Mouse (Mus musculus) lung, postnatal 0 days (tissue): Measurements from ENCODE around the gene Nsun7. TPM values are rescaled to one million over a fixed set of nuclear protein-coding genes. Genes with fewer than 3 reads are reported as not detected.

Experiments used
- ATAC-seq: fragments of 200-750 bp; cut with Nextera tagmentation; 2 replicates; pipeline ENCODE4 v1.8.0; 2017; ENCODE audit warnings: moderate library complexity
- DNase-seq: peaks from one replicate; pipeline ENCODE4 v3.0.0-alpha.2; 2016; ENCODE audit warnings: low spot score
- H3K27ac ChIP-seq: fragments of 300-500 bp; sonication (generic); 2 replicates; pipeline ENCODE4 v1.5.1; 2014; ENCODE audit warnings: antibody characterized with exemption, mild to moderate bottlenecking, low read length, mixed read lengths
- H3K27me3 ChIP-seq: fragments of 300-500 bp; sonication (generic); replicated peaks from 2 replicates; pipeline ENCODE4 v1.6.1; 2014; ENCODE audit warnings: low read length, mixed read lengths; ENCODE audit not compliant: insufficient read depth
- H3K36me3 ChIP-seq: fragments of 300-500 bp; sonication (generic); 2 replicates; pipeline ENCODE4 v1.6.1; 2014; ENCODE audit warnings: low read length, mixed read lengths; ENCODE audit not compliant: insufficient read depth
- H3K4me1 ChIP-seq: fragments of 300-500 bp; sonication (generic); 2 replicates; pipeline ENCODE4 v1.6.1; 2014; ENCODE audit warnings: antibody characterized with exemption, low read depth, low read length, mixed read lengths; ENCODE audit not compliant: insufficient read depth
- H3K4me2 ChIP-seq: fragments of 300-500 bp; sonication (generic); replicated peaks from 2 replicates; pipeline ENCODE4 v1.6.1; 2014; ENCODE audit warnings: low read depth, mild to moderate bottlenecking, low read length, moderate library complexity, mixed read lengths
- H3K4me3 ChIP-seq: fragments of 300-500 bp; sonication (generic); 2 replicates; pipeline ENCODE4 v1.5.1; 2014; ENCODE audit warnings: low read depth, low read length
- H3K9ac ChIP-seq: fragments of 300-500 bp; sonication (generic); replicated peaks from 2 replicates; pipeline ENCODE4 v1.6.1; 2014; ENCODE audit warnings: low read depth, mild to moderate bottlenecking
- H3K9me3 ChIP-seq: fragments of 300-500 bp; sonication (generic); 2 replicates; pipeline ENCODE4 v1.6.1; 2016; ENCODE audit warnings: low read length, mixed read lengths
- CTCF ChIP-seq: IDR thresholded peaks from 2 replicates; pipeline ENCODE4 v1.5.1; 2016; ENCODE audit warnings: antibody characterized with exemption, mild to moderate bottlenecking
- EP300 ChIP-seq: IDR thresholded peaks from 2 replicates; pipeline ENCODE4 v1.6.1; 2016; ENCODE audit warnings: antibody characterized with exemption, mild to moderate bottlenecking, control low read depth
- WGBS: fragments of 180-500 bp; shearing (Covaris S2); extraction: QIAGEN DNeasy Blood & Tissue Kit; methylation state at CpG from one replicate; pipeline ENCODE4 v1.1.7; 2014; 5-methylcytosine and 5-hydroxymethylcytosine counted together
- polyA plus RNA-seq: library from polyadenylated mRNA; unstranded; fragments of >200 nt; fragmentation: Nextera tagmentation; extraction: Ambion mirVana; gene quantifications from 2 replicates; pipeline ENCODE4 v1.2.1, GENCODE M21; 2015

Nsun7 gene
- polyA plus RNA-seq, 1 experiment from 2014 or later, result 1.1 TPM

- TF ChIP-seq CTCF (no peak), EP300 (no peak)
- 71% methylated on average over 11 of the region's 11 CpGs for WGBS
- Histone ChIP-seq H3K27ac (no peak overlapping the region), H3K27me3 (no peaks in the 10 kb centered on the region), H3K9me3 (no peaks in the 10 kb centered on the region), H3K36me3 (no peaks in the 10 kb centered on the region), H3K4me2 (no peak overlapping the region), H3K4me1 (no peaks in the 10 kb centered on the region), H3K4me3 (no peak overlapping the region), H3K9ac (no peak overlapping the region)
- ATAC-seq (no peak), DNase-seq (no peak)
Observed at GRCm38 (mm10) chr5:66323603-66324002, 63.9 kb downstream of the Nsun7 start.

- Histone ChIP-seq H3K27ac (no peak overlapping the region), H3K4me2 (no peak overlapping the region), H3K9ac (no peak overlapping the region), H3K4me3 (no peak overlapping the region), H3K4me1 (no peaks in the 10 kb centered on the region), H3K9me3 (no peaks in the 10 kb centered on the region), H3K27me3 (no peaks in the 10 kb centered on the region), H3K36me3 (no peaks in the 10 kb centered on the region)
- DNase-seq (no peak), ATAC-seq (no peak)
- no peak for TF ChIP-seq EP300
- peak; percentile 96 for TF ChIP-seq CTCF
- 72% methylated on average over 7 of the region's 7 CpGs for WGBS
Observed at GRCm38 (mm10) chr5:66326395-66326794, 66.7 kb downstream of the Nsun7 start.

GRCm38 (mm10) chr5:66327949-66328726 lies 68.4 kb downstream of the Nsun7 start:
- Histone ChIP-seq H3K9ac (no peak overlapping the region), H3K27ac (no peak overlapping the region), H3K4me1 (no peaks in the 10 kb centered on the region), H3K36me3 (no peaks in the 10 kb centered on the region), H3K4me2 (no peak overlapping the region), H3K4me3 (no peak overlapping the region), H3K27me3 (no peaks in the 10 kb centered on the region), H3K9me3 (no peaks in the 10 kb centered on the region)
- TF ChIP-seq EP300 (no peak), CTCF (no peak)
- DNase-seq (no peak), ATAC-seq (no peak)
- WGBS, result 71% methylated on average over 19 of the region's 19 CpGs

- H3K4me3 ChIP-seq, result no peak overlapping the region
- no peak for DNase-seq
- no peaks in the 10 kb centered on the region for H3K9me3 ChIP-seq
- H3K9ac ChIP-seq, result no peak overlapping the region
- H3K27ac ChIP-seq, result no peak overlapping the region
- no peaks in the 10 kb centered on the region for H3K4me1 ChIP-seq
- 90% methylated on average over 7 of the region's 7 CpGs for WGBS
- no peaks in the 10 kb centered on the region for H3K36me3 ChIP-seq
- no peak for ATAC-seq
- H3K4me2 ChIP-seq, result no peak overlapping the region
- TF ChIP-seq CTCF (no peak), EP300 (no peak)
- H3K27me3 ChIP-seq, result no peaks in the 10 kb centered on the region
Observed at GRCm38 (mm10) chr5:66328766-66329165, 69.1 kb downstream of the Nsun7 start.

GRCm38 (mm10) chr5:66330806-66331205 lies 71.1 kb downstream of the Nsun7 start:
- no peak overlapping the region for H3K4me2 ChIP-seq
- H3K4me3 ChIP-seq, result no peak overlapping the region
- no peak for DNase-seq
- ATAC-seq, result no peak
- TF ChIP-seq CTCF (no peak), EP300 (no peak)
- H3K4me1 ChIP-seq, result no peaks in the 10 kb centered on the region
- no peaks in the 10 kb centered on the region for H3K9me3 ChIP-seq
- no peak overlapping the region for H3K9ac ChIP-seq
- 91% methylated on average over 6 of the region's 6 CpGs for WGBS
- H3K27ac ChIP-seq, result no peak overlapping the region
- no peaks in the 10 kb centered on the region for H3K27me3 ChIP-seq
- no peaks in the 10 kb centered on the region for H3K36me3 ChIP-seq

GRCm38 (mm10) chr5:66337025-66337968 lies 77.6 kb downstream of the Nsun7 start:
- Histone ChIP-seq H3K9ac (peak overlapping the region; percentile 8; the same call in 1 of the 2 replicates), H3K4me1 (peaks cover 15% of the 10 kb centered on the region), H3K4me2 (peak overlapping the region; percentile 54), H3K27me3 (no peaks in the 10 kb centered on the region), H3K4me3 (peak overlapping the region; percentile 19), H3K27ac (no peak overlapping the region), H3K36me3 (no peaks in the 10 kb centered on the region), H3K9me3 (no peaks in the 10 kb centered on the region)
- 9% methylated on average over 35 of the region's 38 CpGs for WGBS
- peak; percentile 86 for ATAC-seq
- DNase-seq, result peak; percentile 50
- TF ChIP-seq CTCF (no peak), EP300 (no peak)
